Mouse (Mus musculus) lung, postnatal 25 days (tissue): ENCODE results near the gene Eif4g1.
"Not testable (repeated sequence)": the region's sequence is repeated elsewhere in the genome, so short reads cannot be mapped to it uniquely, and the experiment has no call there.

Experiments used
- DNase-seq: peaks from one replicate; pipeline ENCODE4 v3.0.0; 2022; ENCODE audit warnings: low spot score

Eif4g1 gene

DNA sequence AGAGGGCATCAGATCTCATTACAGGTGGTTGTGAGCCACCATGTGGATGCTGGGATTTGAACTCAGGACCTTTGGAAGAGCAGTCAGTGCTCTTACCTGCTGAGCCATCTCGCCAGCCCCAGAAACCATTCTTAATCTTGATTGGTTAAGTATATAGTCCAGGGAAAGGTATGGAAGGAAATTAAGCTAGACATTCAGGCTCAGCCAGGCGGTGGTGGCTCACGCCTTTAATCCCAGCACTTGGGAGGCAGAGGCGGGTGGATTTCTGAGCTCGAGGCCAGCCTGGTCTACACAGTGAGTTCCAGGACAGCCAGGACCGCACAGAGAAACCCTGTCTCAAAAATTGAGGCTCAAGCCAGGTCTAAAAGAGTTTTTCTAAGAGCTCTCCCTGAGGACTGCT is at the start of gene Eif4g1:
Gene Eif4g1 (plus strand): TSS at position 301 of the 400 bp plus-strand sequence.
- DNase-seq, result not testable (repeated sequence)

DNA sequence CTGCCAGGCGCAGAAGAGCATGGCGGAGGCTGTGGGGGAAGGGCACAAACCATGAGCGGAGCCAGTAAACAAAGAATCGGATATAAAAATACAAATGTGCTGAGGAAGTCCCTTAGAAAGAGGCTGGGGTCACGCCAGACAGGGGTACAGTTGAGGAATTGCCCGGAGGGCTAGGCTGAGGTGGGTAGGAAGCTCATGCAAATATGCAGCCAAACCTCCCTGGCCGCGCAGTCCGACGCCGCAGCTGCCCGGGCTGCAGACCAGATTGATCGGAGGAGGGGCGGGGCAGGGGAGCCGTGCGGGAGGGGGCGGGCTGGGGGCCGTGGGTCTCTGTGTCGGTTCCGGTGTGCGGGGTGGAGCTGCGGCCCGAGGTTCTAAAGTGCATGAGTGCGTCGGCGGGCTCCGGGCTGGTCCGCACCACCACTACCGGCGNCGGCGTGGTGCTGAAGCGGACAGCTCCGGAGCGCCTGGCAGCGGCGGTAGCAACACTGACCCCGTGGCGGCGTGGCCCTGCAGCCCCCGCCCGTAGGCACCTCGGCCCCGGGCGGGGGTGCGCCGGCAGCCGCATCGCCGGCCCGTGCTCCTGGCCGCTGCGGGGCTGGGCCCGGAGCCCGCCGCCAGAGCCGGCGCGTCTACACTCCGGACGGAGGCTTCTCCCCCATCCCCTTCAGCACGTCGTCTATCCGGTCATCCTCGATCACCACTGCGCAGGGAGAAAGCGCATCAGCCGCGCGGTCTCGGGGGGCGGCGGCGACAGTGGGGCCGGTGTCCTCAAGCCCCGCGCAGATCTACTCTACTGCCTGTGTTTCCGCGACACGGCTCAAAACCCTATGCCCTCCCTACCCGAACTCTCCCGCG is 48.3 kb upstream of the Eif4g1 start:
- no peak for DNase-seq

- DNase-seq, result no peak
These were observed 47.7 kb upstream of the Eif4g1 start for GRCm38 (mm10) chr16:20620399-20620735.

- DNase-seq, result no peak
These were observed 47.3 kb upstream of the Eif4g1 start for GRCm38 (mm10) chr16:20620751-20621190.

DNA sequence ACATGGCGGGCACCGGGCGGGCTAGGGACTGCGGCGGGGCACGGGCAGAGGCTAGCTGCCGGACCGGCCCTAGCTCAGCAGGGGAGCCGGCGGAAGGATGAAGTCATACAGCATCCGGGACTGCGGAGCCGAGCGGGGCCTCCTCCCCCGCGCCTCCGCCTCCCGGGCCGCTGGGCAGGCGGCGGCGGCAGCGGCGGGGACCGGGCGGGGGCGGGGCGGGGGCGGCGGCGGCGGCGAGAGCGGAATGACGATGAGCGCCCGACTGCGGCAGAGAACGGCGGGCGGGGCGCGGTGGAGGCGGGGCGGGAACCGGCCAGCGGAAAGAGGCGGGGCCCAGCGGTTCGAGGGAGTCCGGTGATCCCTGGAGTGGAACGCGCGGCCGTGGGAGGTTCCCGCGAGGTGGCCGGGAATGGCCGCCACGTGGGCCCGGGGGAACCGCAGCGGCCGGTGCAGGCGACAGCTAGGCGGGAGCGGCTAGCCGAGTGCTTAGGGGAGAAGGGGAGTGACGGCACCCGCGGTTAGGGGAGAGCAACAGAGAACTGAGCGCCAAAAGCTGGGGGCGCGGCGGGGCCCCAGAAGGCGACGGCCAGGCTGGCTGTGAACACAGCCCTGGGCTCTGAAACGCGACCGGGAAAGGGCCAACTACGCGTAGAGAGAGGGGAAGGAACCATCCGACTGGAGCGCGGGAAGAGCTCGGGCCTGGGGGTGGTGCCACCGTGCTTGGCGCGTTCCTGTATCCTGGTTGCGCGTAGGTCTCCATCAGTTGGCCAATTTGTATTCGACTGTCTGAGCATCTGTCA is 46.7 kb upstream of the Eif4g1 start, which contains the start of gene Camk2n2:
Gene Camk2n2 (minus strand): TSS at position 97 of the 800 bp plus-strand sequence.
- peak; percentile 55 for DNase-seq

GRCm38 (mm10) chr16:20621991-20622685 is 46.0 kb upstream of the Eif4g1 start:
- DNase-seq, result peak; percentile 68

- DNase-seq, result no peak
These were observed 44.9 kb upstream of the Eif4g1 start for GRCm38 (mm10) chr16:20623211-20623610.

GRCm38 (mm10) chr16:20628871-20629391 is 39.2 kb upstream of the Eif4g1 start:
- DNase-seq, result no peak

DNA sequence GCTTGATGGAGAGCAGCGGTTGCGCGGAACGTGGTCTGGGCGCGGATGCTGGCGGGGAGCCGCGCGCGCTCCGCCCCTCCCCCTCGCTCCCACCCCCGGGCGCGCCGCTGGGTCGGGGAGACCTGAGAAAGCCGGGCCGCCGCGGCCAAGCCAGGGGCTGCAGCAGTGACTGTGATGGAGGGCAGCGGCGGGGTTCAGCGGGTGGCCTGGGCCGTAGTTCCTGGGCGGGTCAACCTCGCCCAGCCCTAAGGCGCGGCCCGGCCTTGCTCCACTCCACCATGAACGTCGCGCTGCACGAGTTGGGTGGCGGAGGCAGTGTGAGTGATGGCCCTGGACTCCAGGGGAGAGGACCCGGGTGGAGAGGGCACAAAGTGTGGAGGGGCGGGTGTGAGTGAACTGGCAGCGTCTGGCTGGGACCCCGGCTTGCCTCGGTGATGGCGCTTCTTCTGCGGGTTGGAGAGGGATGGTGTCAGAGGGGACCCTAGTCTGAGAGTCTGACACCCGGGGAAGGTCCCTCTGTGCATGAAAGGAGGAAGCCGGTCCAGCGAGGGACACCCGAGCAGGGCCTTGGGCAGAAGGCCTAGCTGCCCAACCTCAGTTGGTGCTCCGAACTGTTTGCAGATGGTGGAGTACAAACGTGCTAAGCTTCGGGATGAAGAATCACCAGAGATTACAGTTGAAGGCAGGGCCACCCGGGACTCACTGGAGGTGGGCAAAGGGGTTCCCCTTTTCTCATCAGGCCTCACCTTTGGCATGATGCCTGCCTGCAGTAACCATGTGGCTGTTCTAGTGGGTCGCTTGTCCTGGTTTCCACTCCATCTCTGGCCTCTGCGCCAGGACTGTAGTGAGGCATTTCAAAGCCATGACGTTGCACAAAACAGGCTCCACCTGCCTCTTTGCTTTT is 38.1 kb upstream of the Eif4g1 start, which contains the start of gene Ece2:
Gene Ece2 (plus strand): TSS at position 98 of the 904 bp plus-strand sequence.
- DNase-seq, result no peak

- no peak for DNase-seq
These were observed 30.7 kb upstream of the Eif4g1 start for GRCm38 (mm10) chr16:20637410-20637809.

GRCm38 (mm10) chr16:20638367-20638766 is 29.7 kb upstream of the Eif4g1 start:
- DNase-seq, result no peak

GRCm38 (mm10) chr16:20642161-20642560 is 26.0 kb upstream of the Eif4g1 start:
- peak; percentile 56 for DNase-seq

DNA sequence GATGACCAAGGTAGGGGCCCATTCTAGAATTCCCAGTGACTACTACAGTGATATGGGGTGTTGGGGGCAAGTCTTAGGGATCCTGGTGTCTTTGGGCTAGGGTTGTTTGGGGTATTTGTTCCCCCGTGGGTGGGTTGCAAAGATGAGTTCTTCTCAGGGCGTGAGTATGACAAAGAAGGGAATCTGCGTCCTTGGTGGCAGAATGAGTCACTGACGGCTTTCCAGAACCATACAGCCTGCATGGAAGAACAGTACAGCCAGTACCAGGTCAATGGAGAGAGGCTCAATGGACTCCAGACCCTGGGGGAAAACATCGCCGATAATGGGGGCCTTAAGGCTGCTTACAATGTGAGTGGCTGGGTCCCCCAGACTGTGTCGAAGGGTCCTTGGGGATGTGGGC is 24.2 kb upstream of the Eif4g1 start:
- DNase-seq, result no peak

DNA sequence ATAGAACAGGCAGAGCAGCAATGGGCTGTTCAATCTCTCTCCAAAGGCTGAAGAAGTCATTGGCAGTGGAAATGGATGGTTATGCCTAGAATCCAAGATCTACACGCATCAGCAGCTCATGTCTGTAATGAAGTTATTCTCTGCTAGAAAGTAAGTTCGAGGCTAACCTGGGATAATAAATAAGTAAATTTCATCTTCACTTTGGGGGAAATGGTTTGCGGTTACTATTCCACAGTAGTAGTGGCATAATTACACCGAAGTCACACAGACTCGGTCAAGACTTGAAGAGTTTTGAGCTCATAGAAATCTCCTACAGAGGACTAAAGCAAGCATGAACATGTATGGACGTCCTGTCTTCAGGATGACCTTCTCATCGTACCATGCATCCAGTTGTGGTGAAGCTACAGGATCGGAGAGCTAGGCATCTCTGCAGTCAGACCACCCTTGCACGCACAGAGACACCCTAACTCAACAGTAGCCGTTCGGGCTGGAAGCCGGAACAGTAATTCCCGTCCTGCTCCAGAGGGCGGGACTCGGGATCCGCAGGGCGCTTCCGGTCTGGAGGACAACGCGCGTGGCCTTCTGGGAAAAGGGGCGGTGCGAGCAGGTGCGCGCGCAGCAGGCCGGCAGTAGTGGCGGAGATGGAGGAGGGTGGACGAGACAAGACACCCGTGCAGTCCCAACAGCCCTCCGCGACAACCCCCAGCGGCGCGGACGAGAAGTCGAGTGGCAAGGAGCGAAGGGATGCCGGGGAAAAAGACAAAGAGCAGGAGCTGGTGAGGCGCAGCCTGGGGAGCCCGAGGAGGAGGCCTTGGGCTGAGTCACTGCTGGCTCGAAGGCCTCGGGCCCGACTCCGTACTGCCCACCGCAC is 16.8 kb upstream of the Eif4g1 start, which contains the start of gene Psmd2:
Gene Psmd2 (plus strand): TSS at position 577 of the 871 bp plus-strand sequence.
- DNase-seq, result peak; percentile 96

DNA sequence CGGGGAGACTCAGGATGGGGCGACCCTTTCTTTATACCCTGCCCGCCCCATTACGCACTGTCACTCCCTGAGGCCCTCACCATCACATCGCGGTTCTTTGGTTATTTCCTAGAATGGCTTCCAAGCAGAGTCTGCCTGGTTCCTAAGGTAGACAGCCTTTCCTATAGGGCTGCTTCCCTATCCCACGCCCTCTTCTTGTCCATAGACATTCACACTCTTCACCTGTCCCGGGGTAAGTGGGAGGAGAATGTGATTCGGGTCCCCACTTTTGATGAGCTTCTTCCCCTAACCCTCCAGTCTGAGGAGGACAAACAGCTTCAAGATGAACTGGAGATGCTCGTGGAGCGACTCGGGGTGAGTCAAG is 16.2 kb upstream of the Eif4g1 start:
- no peak for DNase-seq

- no peak for DNase-seq
These were observed 14.8 kb upstream of the Eif4g1 start for GRCm38 (mm10) chr16:20653315-20653714.

DNA sequence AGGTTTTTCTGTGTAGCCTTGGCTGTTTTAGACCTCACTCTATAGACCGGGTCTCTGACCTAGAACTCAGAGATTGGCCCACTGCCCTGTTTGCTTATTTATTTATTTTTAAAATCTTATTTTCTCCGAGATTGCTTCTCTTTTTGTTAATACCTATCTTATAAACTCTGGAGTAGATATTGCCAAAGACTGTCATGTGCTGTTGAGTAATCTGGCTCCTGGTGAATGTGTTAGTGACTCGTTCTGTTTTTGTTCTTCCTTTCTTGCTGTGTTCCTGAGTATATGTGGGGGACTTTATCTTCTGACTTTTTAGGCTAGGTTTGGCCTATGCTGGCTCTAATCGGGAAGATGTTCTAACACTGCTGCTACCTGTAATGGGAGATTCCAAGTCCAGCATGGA is 10.5 kb upstream of the Eif4g1 start:
- DNase-seq, result no peak

DNA sequence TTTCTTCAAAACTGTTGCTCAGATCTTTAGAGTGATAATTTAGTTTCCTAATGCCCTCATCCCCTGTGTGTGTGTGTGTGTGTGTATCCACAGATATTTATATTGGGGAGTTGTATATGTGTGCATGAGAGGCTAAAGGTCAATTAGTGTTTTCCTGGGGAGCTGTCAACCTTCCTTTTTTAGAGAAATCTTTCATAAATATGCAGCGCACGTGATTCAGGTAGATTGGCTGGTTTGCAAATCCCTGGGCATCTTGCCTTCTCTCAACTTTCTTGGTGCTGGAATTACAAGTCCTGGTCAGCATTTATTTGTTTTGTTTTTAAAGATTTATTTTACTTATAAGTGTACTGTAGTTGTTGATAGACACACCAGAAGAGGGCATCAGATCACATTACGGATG is 2.2 kb downstream of the Eif4g1 start:
- no peak for DNase-seq

DNA sequence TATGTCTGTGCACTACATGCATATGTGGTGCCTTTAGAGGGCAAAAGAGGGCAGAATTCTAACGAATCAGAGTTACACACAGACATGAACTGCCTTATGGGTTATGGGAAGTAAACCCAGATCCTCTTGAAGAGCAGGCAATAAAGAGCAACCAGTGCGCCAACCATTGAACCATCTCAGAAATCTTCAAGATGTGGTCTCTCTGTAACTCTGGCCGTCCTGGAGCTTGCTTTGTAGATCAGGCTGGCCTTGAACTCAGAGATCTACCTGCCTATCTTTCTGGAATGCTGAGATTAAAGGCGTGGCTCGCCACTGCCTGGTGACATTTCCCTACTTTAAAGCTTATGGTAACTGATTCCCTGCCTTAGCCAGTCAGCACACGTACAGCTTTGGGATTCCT is 3.8 kb downstream of the Eif4g1 start:
- DNase-seq, result no peak

DNA sequence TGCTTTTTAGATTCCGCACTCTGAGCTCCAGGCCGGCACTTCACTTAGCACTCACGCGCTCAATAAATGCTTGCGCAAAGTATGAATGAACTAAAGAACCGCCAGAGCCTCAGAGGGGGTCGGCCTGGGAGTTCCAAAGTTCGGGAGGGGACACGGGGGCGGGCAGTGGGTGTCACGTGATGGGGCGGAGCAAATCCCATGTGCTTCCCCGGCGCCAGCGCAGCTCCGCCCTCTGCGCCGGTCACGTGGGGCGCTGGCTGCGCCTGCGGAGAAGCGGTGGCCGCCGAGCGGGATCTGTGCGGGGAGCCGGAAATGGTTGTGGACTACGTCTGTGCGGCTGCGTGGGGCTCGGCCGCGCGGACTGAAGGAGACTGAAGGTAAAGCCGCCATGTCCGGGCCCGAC is 4.4 kb downstream of the Eif4g1 start:
- DNase-seq, result peak; percentile 96
